Mouse (Mus musculus) induced T-regulatory cell, adult 2 months (primary cell): ENCODE data around the gene Fbxo24.

ENCODE experiments used
- DNase-seq: peaks from one replicate; pipeline ENCODE4 v3.0.0-alpha.2; 2012; ENCODE audit warnings: low read depth

The Fbxo24 gene

DNA sequence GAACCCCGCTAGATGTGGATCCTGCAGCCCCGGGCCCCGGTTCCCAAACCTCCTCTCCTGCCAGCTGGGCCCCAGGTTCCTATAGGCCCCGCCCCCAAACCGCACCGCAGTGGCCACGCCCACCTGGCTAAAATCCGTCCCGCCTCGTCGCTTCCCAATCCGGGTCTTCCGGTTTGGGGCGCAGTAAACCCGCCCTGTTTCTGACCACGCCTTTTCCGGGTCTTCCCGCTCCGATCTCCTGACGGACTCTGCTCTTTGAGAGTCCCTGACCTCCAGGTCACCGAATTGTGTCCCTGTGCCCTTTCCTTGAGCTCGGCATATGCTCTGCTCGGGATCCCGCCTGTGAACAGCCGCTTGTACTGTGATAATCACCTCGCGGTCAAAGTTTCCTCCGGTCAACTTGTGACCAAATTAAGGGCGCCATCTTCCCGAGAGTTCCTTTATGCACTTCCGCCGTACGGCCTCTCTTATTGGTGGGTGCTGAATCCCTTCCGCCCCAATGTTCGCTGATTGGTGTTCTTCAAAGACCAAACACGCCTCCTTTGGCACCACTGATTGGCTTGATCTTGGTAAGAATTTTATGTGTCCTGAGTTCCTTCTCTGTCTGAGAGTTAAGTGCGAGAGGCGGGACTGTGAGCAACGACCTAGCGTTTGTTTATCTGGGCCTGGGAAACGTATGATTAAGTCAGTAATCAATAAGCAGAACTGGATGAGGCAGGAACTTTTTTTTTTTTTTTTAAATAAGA is 28.0 kb downstream of the Fbxo24 start, which contains the start of gene Mospd3:
Gene Mospd3 (minus strand): TSS at position 440 of the 746 bp plus-strand sequence.
- peak; percentile 99 for DNase-seq

DNA sequence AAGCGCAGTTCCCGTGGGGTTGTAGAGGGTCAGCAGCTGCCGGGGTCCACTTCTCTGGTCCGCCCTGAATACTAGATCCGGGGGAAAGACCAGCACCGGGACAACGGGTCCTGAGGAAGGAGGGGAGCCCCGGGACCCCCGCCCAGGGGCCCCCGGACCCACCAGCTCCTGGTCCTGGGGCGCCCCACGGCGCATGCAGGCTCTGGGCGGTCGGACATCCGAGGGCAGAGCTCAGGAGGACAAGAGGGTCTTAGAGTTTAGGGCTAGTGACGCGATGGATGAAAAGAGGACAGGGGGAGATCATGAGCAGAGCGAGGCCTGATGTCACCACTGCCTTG is 28.6 kb downstream of the Fbxo24 start:
- DNase-seq, result no peak

DNA sequence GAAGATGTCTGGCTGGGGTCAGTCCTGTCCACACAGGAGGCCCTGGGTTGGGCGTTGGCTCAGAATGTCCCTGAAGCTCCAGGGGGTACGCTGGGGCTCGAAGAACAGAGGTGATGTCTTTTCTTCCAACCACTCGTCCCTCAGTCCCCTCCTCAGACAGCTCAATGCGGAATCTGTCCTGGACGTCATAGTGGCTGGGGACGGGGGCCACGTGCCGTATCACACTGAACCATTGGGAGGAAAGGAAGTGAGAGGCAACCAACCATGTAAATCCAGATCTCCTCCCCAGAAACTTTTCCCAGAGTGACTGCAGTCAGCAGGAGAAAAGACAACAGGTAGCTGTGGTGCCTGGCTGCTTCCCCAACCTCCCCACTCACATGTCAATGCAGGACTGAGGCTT is 29.2 kb downstream of the Fbxo24 start:
- DNase-seq, result peak; percentile 44

DNA sequence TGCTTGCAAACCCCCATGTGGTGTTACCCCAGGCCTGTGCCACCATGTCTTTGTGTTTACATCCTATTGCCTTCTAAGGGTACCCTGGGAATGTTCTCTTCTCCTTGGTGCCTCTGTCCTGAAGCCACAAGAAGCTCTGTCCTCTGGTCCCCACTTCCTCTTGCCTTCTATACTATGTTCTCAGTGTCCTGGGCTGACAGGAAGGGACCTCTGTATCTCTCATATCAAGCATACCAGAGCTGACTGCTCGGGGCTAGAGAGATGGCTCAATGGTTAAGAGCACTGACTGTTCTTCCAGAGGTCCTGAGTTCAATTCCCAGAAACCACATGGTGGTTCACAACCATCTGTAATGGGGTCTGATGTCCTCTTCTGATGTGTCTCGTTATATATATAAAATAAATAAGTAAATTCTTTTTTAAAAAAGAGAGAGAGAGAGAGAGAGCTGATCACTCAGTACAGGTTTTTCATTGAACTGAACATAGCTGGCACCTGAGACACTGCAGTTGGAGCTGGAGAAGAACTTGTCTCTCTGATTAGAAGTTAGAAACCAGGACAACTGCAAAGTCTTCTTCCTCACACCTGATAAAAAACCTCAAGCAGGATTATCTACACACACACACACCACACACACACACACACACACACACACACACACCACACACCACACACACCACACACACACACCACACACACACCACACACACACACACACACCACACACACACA is 30.5 kb downstream of the Fbxo24 start:
- peak; percentile 20 for DNase-seq

DNA sequence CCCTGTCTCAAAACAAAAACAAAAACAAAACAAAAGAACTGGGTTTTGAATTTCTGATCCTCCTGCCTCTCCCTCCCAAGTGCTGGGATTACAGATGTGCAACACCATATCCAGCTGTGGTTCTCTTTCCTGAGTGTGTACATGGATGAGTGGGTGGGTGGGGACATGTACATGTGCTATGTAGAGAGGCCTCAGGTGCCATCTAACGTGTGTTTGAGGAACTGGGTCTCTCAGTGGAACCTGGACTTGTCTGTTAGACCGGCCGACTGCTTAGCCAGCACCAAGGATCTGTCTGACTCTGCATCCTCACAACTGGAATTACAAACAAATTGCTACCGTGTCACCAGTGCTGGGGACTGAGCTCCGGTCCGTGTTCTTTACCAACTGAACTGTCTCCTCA is 31.2 kb downstream of the Fbxo24 start:
- no peak for DNase-seq

DNA sequence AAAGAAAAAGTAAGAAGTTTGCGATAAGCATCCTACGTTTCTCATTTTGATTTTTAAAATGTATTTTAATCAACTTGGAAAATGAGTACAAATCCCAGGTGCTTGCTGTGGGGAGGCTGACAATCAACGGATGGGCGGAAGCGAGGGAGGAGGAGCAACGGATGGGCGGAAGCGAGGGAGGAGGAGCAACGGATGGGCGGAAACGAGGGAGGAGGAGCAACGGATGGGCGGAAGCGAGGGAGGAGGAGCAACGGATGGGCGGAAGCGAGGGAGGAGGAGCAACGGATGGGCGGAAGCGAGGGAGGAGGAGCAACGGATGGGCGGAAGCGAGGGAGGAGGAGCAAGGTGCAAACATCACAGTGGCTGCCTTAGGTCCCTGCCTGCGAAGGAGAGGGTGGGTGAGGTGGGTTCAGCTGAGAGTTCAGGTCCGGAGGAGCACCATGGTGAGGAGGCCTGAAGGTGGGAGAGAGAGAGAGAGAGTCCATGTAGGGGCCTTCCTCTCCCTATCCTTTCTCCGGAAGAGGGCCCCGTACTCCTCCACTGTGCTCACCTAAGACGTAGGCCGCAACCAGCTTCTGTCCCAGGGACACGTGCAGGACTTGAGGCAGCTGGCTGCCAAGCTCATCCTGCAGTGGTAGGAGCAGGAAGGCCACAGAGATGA is 32.1 kb downstream of the Fbxo24 start:
- peak; percentile 79 for DNase-seq

DNA sequence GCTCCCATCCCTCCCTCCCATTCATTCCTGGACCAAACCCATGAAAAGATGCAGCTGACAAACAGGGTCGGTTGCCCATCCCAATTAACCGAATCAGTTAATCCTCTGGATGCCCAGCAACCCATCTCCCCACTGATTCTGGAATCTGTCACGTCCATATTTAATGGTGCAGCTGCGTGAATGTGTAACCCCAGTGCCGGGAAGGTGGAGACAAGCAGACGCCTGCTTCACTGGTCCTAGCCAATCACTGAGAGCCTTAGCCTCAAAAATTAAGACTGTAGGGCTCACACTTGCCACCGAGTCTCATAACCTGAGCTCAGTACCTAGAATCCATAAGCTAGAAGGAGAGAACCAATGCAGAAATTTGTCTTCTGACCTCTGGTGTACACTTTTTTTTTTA is 32.9 kb downstream of the Fbxo24 start:
- DNase-seq, result peak; percentile 30

DNA sequence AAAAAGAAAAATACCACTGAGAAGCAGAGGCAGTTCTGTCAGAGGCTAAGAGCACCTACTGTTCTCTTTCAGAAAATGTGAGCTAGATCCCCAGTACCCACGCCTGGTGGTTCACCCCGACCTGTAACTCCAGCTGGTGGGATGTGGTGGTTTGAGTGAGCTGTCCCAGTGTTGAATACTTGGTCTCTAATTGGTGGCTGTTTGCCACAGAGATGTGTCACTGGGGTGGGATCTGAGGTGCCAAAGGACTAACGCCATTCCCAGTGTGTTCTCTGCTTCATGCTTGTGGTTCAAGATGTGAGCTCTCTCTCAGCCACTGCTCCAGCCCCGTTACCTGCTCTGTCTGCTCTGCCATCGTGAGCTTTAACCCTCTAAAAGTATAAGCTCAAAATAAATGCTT is 38.3 kb downstream of the Fbxo24 start:
- DNase-seq, result no peak

DNA sequence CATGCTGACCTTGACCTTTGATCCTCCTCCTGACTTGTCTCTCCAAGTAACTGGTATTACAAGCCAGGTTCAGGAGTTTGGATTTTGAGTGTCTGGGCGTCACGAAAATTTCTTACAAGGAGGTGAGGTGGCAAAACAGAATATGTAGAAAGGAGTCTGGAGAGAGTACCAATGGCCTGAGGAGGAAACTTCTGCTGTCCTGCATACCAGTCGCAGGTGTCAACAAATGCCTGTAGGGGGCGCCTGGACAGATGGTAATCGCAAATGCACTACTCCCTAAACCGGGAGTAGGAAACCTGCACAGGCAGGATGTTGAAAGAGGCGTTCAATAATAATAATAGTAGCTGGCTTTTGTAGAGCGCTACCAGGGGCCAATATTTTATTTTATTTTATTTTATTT is 43.8 kb downstream of the Fbxo24 start:
- DNase-seq, result peak; percentile 80

DNA sequence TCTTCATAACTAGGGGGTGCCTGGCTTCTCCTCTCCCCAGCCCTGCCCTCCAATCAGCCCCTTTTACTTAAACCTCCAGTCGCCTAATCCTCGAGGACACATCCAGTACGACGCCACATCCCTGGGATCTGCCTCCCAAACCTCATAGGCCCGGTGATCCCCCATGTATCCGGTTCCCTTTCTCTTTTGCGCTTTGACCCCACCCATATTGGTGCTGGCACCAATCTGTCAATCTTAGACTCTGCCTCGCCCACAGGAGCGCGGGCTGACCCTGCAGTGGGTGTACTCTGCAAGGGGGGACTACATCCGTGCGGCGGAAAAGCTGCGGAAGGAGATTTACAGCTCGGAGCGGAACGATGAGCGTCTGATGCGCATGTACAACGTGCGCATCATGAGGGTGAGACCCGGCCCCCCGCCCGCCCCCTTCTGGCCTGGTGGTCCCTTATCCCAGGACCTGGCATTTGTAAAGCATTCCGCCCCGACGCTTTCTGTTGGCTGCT is 45.1 kb downstream of the Fbxo24 start:
- no peak for DNase-seq

DNA sequence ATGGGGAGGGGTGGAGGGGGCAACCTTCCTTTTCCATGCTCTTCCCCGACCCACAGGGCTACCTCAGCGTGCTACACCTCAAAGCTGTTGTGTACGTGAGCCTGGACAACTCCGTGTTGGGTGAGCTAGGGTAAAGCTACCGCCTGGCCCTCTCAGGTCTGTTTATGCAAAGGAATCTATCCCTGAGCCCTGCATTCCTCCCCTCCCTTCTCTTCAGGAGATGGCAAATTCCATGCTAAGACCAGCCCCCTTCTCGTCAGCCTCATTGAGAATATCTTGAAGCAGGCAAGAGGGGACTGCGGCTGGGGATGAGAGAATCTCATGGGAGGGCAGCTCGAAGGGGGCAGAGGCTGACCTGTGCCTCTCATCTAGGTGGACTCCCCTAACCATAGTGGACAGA is 46.1 kb downstream of the Fbxo24 start:
- DNase-seq, result no peak

DNA sequence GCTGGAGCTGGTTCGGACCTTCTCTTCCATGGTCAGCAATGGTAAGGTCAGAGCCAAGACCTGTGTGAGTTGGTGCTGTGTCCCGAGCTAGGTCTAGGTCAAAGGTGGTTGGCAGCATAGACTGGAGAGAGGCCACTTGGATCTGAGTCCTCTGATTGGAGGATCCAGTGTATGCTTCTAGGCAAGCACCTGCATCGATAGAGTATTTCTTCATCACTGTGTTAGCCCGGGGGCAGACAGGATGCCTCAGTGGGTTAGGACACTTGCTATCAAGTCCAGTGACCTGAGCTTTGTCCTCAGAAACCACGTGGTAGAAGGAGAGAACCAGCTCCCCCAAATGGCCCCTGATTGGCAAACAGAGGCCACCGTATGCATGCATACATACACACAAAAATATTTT is 48.6 kb downstream of the Fbxo24 start:
- DNase-seq, result no peak

DNA sequence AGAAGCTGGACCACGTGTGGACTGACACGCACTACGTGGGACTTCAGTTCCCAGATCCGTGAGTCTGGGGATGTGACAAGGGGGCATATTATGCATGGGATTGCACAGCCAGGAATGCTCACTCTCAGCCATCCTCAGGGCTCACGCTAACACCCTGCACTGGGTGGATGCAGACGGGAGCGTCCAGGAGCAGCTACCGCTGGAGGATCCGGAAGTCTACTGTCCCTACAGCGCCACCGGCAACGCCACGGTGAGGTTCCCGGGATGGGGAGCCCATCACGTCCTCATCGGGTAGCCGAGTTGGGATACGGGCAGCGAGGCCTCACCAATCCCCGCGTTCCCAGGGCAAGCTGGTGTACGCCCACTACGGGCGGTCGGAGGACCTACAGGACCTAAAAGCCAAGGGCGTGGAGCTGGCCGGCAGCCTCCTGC is 54.3 kb downstream of the Fbxo24 start:
- no peak for DNase-seq

DNA sequence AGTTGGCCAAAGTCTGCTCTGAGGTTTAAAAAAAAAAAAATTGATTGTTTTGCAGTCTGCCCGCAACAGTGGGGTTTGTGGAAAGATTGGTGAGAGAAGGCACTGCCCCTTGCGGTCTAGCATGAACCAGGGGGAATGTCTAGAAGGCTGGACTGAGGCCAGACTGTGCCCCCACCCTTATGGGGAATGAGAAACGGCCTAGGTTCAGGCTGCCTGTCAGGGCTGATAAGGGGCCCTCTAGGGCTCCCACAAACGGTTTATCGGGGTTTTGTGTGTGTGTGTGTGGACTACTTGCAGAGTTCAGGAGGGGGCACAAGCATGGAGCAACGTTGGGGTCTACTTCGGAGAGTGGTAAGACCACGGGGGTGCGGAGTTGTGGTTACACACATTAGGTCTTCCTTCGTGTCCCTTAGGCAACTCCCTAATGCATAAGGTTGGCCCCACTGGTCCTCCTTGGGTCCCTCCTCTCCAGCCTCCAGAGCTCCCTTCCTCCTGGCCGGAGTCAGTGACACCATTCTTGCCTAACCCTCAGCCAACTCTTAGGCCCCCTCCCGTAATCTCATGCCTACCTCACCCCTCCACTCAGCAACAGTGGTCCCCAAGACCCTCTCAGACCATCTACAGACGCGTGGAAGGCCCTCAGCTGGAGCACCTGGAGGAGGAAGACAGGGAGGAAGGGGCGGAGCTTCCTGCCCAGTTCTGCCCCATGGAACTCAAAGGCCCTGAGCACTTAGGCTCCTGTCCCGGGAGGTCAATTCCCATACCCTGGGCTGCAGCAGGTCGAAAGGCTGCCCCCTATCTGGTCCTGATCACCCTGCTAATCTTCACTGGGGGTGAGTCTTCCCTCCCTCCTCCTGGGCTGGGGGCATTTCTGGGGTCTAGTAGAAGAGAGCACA is 57.9 kb downstream of the Fbxo24 start:
- no peak for DNase-seq

DNA sequence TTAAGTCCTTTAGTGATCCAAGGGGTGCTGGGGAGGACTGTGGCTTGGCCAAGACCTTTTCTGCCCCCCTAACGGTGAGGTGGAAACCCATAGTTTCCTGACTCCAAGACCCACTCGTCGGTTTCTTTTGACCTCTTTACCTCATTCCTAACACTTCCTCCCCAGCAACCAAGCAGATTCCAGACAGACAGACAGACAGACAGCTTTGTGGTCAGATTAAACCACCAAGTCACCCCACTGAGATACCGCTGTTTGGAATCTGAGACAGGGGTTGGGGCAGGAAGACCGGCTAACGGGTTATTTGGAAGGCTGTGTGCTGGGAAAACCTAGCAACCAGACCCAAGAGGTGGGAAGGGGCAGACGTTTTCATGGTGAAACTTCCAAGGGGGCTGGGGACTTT is 58.6 kb downstream of the Fbxo24 start:
- no peak for DNase-seq

DNA sequence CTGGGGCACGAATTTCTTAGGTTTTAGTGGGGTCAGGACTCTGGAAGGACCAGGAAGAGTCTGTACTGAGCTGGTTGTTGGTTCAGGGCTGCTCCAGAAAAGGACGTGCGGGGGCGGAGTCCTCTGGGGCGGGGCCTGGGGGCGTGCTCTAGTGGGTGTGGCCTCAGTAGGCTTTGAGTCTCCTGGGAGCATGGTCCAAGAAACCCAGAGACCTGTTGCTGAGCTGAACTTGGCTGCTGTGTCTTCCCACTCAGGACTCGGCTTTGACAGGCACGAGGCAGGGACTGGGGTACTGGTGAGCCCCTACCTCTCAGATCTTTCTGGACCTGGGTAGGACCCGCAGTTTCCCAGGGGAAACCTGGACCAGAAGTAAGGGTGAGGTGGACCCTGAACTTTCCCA is 59.1 kb downstream of the Fbxo24 start, which contains the start of gene Tfr2:
Gene Tfr2 (plus strand): TSS at position 176 of the 400 bp plus-strand sequence.
- peak; percentile 76 for DNase-seq

DNA sequence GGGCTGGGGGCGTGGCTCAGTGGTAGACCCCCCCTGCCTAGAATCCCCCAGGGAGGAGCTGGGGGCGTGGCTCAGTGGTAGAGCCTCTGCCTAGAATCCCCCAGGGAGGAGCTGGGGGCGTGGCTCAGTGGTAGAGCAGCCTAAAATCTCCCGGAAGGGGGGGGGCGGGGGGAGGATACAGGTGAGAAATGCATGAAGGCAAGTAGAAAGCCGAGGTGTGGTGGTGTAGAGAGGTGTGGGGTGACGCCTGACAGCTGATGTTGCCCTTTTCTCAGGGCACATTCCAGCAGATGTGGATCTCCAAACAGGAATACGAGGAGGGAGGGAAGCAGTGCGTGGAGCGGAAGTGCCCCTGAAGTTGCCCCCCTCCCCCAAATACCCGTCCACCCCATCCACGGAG is 59.8 kb downstream of the Fbxo24 start:
- DNase-seq, result no peak

DNA sequence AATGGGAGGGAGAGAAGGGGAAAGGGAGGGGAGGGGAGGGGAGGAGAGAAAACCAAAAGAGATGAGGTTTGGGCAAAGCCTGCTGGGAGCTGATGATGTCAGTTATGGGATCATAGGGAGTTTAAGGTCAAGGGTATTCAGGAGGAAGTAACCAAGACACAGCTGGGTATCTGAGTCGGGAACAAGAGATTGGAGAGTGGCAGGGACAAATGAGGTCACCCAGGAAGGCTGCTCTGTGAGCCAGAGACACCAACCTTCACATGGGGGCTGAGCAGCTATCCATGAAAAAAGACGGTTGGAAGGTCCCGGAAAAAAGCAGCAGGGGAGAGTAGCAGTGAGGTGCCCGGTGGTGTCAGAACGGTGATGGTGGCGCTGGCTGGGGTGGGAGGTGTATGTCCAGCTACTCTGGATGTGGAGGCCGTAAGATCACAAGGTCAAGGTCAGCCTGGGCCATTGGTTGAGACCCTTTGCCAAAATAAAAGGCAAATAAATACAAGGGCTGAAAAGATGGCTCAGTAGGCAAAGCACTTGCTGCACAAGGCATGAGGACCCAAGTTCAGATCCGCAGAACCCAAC is 60.5 kb downstream of the Fbxo24 start:
- DNase-seq, result no peak

DNA sequence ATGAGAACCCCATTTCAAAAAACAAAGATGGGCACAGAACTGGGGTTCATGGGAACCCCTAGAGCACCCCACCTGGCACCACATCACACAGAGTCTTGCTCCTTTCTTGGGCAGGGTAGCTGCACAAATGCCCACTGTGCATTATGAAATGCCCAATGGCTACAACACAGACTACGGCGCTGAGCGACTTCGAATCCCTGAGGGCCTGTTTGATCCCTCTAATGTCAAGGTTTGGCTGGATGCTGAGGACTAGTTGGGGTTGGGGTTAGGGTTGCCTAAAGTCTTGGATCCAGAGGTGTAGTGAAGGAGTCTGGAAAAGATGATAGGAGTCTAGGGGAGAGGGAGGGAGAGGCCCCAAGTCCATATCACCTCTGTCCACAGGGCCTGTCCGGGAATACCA is 62.4 kb downstream of the Fbxo24 start:
- DNase-seq, result no peak

DNA sequence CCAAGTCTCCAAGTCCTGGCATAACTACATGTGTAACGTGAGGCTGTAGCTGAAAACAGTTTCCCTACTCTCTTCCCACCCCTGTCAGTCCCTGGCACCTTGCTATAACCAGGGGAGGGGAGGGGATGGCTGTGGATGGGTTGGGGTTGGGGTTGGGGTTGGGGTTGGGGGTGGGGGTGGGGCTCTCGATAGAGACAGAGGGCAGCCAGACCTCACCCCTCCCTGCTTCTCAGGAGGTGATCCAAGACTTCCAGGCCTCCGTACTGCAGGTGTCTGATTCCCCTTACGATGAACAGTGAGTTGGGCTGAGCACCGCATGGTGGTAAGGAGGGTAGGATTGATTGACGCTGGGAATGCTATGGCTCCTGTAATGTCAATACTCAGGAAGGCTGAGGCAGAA is 63.1 kb downstream of the Fbxo24 start:
- DNase-seq, result no peak

DNA sequence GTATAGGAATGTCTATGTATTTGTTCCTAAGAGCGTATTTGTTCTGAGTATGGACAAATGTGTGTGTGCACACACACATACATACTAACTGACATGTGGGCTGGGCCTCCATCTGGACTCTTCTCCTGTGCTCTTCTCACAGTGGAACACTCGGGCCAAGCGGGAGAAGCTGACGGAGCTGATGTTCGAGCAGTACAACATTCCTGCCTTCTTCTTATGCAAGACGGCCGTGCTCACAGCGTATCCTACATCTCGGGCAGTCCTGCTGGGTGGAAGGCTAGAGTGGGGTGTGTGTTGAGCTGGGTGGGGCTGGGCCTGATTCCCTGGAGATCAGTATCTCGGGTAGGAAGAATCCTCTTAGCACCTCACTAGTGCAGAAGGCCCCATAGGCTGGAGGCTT is 65.8 kb downstream of the Fbxo24 start:
- no peak for DNase-seq
